Mouse (Mus musculus): Measurements from ENCODE around the gene Cnn3.

Gene Cnn3

GRCm38 (mm10) chr3:121490941-121491340, 64.6 kb downstream of the Cnn3 start:
- no peak for DNase-seq (ENCODE audit: low spot score in 2 of 2)

DNA sequence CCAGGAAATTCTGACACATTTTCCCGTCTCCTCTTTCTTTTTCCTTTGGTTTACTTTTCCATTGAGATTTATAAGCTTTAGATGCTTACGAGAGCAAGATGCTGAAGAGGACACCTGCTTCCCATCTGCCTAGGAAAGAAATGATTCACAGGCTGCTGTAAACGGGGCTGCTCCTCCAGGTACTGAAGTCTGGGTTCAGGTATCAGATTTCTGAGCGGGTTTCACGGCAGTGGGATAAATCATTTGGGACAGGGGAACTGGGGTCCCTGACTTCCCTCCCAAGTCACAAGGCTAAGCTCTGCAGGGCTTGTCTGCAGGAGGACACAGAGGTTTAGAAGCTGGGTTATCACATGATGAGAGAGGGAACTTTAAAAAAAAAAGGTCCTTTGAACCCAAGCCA, 65.7 kb downstream of the Cnn3 start:
- DNase-seq (ENCODE audit: low spot score in 2 of 2), result no peak

DNA sequence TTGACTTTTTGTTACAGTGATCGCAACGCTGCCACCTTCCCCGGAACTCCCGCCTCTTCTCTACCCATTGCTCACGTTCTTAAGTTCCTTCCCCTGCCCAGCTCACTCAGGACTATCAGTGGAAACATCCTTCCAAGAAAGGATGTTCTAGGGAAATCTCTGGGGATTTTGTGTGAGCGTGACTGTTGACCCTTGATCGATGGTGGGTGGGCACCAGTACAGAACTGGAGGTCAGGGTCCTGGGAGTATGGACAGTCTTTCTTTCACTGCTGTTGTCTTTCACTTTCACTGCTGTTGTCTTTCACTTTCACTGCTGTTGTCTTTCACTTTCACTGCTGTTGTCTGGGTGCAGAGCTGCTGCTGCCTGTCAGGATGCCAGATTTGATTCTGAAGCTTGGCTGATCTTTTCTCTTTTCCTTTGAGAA, 67.7 kb downstream of the Cnn3 start:
- DNase-seq (ENCODE audit: low spot score in 2 of 2), result no peak

DNA sequence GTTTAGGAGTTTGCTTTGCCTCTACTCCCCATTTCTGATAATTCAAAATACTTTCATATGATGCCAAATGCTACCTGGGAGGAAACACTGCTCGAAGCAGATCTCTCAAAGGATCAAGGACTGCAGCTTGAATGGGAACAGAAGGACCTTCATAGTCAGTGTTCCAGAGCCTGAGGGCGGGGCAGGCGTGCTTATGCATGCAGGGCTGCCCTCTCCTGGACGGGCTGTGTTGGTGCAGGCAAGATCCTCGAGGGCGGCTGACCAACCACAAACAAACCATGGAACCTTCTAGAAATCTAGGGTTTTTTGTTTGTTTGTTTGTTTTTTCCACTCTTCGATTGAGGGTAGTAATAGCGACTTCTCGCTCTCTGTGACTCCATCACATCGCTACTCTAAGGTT, 73.9 kb downstream of the Cnn3 start:
- peak; percentile 59 to 83 for DNase-seq (ENCODE audit: low spot score in 2 of 2)

GRCm38 (mm10) chr3:121500734-121501133, 74.4 kb downstream of the Cnn3 start:
- DNase-seq (ENCODE audit: low spot score in 2 of 2), result no peak

GRCm38 (mm10) chr3:121504927-121505487, 78.7 kb downstream of the Cnn3 start:
- DNase-seq (ENCODE audit: low spot score in 2 of 2), result no peak

DNA sequence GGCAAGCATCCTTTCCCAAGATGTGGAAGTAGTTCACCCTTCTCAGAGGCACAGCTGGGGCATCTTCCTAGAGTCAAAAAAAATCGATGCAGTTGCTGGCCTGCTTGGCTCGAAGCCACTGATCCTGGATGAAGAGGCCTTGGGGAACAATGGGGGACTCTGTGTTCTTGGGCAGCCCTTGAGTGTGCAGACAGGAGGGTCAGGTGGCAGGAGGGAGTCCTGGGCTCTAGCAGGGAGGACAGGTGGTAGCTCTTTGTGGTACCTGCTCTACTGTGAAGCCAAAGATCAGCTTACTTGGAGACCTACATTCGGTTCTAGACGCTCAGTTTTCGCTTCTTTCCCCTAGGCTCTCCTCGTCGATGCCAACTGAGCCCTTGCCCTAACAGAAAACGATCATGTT, 79.9 kb downstream of the Cnn3 start:
- DNase-seq (ENCODE audit: low spot score in 2 of 2), result no peak

GRCm38 (mm10) chr3:121506756-121507155, 80.5 kb downstream of the Cnn3 start:
- DNase-seq (ENCODE audit: low spot score in 2 of 2), result no peak

- DNase-seq (ENCODE audit: low spot score in 2 of 2), result no peak
Measured at GRCm38 (mm10) chr3:121507678-121508077, 81.4 kb downstream of the Cnn3 start.
